Mouse (Mus musculus) erythroblast, embryonic 14.5 days (primary cell): ENCODE data around the gene Ganc.

Experiments used
- GATA1 ChIP-seq: IDR thresholded peaks from 2 replicates; pipeline ENCODE4 v1.6.1; 2012; ENCODE audit warnings: low read length, inconsistent platforms, mixed read lengths
- TAL1 ChIP-seq: IDR thresholded peaks from 3 replicates; pipeline ENCODE4 v1.6.1; 2012; ENCODE audit warnings: low read length, inconsistent platforms, mixed read lengths

DNA sequence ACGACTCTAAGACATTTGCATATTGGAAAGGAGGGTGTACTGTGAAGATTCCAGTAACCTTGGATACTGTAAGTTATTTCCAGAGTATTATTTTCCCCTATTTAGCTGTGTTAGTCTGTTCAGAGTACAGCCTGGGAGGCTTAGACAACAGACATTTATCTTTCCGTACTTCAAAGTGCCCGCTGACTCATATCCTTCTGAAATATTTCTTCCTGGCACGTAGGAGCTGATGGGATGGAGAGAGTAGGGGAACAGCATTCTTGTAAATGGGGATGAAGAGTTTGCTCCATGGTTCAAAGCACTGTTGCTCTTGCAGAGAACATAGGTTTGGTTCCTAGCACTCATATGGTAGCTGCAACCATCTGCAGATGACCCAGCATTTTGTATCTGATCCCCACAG, 48.9 kb downstream of the Ganc start:
- TF ChIP-seq TAL1 (no peak), GATA1 (no peak)
